Mouse (Mus musculus) liver, adult 2 months (tissue): Measurements from ENCODE around the gene Eva1c. TPM values are rescaled to one million over a fixed set of nuclear protein-coding genes. Genes with fewer than 3 reads are reported as not detected.

ENCODE experiments used
- DNase-seq: peaks from one replicate; pipeline ENCODE4 v3.0.0-alpha.2; 2011; ENCODE audit warnings: low read depth, low spot score; ENCODE audit errors: extremely low read depth
- H3K27ac ChIP-seq: fragments of 200-500 bp; replicated peaks from 2 replicates; pipeline ENCODE4 v1.5.1; 2012; ENCODE audit warnings: low read depth, mild to moderate bottlenecking, control low read depth, inconsistent platforms, low read length; ENCODE audit not compliant: insufficient read depth
- H3K27me3 ChIP-seq: fragments of 200-500 bp; 2 replicates; pipeline ENCODE4 v1.6.1; 2012; ENCODE audit warnings: mild to moderate bottlenecking, moderate library complexity, low read length, inconsistent platforms; ENCODE audit not compliant: control insufficient read depth, insufficient read depth
- H3K36me3 ChIP-seq: fragments of 200-500 bp; 2 replicates; pipeline ENCODE4 v1.6.1; 2012; ENCODE audit warnings: low read length, inconsistent platforms; ENCODE audit not compliant: control insufficient read depth, insufficient read depth
- H3K4me1 ChIP-seq: fragments of 200-500 bp; 2 replicates; pipeline ENCODE4 v1.6.1; 2011; ENCODE audit warnings: low read length; ENCODE audit not compliant: control insufficient read depth, insufficient read depth
- H3K4me3 ChIP-seq: fragments of 200-500 bp; 2 replicates; pipeline ENCODE4 v1.5.1; 2011; ENCODE audit warnings: low read depth, mild to moderate bottlenecking, control low read depth, low read length, moderate library complexity; ENCODE audit not compliant: insufficient read depth
- H3K79me2 ChIP-seq: fragments of 200-500 bp; 2 replicates; pipeline ENCODE4 v1.6.1; 2012; ENCODE audit warnings: inconsistent platforms, mild to moderate bottlenecking, low read length, moderate library complexity; ENCODE audit not compliant: control insufficient read depth, insufficient read depth
- H3K9ac ChIP-seq: fragments of 200-500 bp; 2 replicates; pipeline ENCODE4 v1.6.1; 2012; ENCODE audit warnings: low read depth, mild to moderate bottlenecking, control low read depth, inconsistent platforms, low read length
- CTCF ChIP-seq: fragments of 200-500 bp; IDR thresholded peaks from 2 replicates; pipeline ENCODE4 v1.5.1; 2011; ENCODE audit warnings: low read depth, low read length, control low read depth
- POLR2A ChIP-seq: fragments of 200-500 bp; IDR thresholded peaks from 2 replicates; pipeline ENCODE4 v1.6.1; 2011; ENCODE audit warnings: low read length, control low read depth; ENCODE audit not compliant: insufficient read depth; ENCODE audit errors: extremely low read depth
- WGBS: fragments of 180-500 bp; shearing (Covaris S2); methylation state at CpG from one replicate; pipeline ENCODE4 v1.1.7; 2018; 5-methylcytosine and 5-hydroxymethylcytosine counted together
- polyA plus RNA-seq: library from polyadenylated mRNA; depleted of rRNA; stranded (reverse); fragments of >200 nt; gene quantifications from 2 replicates; pipeline ENCODE4 v1.2.3, GENCODE M21; 2012; rRNA removed
- total RNA-seq: library from RNA; depleted of rRNA; stranded (reverse); fragments of >200 nt; gene quantifications from 2 replicates; pipeline ENCODE4 v1.2.3, GENCODE M21; 2014; rRNA removed

Eva1c gene
- total and polyA plus RNA-seq, 2 experiments: 0.37 to 0.38 TPM

DNA sequence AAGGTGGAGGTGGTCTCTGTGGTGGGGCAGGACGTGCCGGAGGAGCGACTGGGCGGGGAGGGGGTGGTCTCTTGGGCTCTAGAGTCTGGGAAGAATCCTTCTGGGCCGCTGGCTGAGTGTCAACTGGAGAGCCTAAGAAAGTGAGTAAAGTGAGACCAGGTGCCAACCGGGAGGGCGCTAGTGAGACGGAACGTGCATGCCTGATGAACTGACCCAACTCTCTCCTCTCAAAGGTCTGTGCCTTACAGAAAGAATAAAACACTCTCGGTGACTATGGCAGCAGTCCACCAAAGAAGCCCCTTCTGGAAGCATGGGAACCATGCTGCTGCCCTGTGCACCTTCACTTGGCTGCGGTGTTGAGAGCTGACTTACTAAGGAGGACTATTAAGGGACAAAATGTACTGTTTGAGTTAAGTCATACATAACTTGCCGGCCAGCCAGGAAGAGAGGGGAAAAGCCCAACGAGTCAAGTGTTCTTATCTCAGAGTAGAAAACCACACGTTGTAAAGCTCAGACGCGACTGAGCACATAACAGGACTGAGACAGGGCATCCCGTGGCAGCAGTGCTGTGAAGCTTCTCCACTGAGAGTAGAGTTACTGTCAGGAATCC lies 123.9 kb downstream of the Eva1c start:
- H3K36me3 ChIP-seq: peaks cover 32% of the 10 kb centered on the region; the same call in 1 of the 2 replicates
- H3K27me3 ChIP-seq: no peaks in the 10 kb centered on the region
- no peak overlapping the region for H3K9ac ChIP-seq
- no peak overlapping the region for H3K27ac ChIP-seq
- H3K79me2 ChIP-seq: no peaks in the 10 kb centered on the region
- DNase-seq: no peak
- TF ChIP-seq CTCF (no peak), POLR2A (no peak)
- 81% methylated on average over 17 of the region's 17 CpGs for WGBS
- no peaks in the 10 kb centered on the region for H3K4me1 ChIP-seq
- no peak overlapping the region for H3K4me3 ChIP-seq

DNA sequence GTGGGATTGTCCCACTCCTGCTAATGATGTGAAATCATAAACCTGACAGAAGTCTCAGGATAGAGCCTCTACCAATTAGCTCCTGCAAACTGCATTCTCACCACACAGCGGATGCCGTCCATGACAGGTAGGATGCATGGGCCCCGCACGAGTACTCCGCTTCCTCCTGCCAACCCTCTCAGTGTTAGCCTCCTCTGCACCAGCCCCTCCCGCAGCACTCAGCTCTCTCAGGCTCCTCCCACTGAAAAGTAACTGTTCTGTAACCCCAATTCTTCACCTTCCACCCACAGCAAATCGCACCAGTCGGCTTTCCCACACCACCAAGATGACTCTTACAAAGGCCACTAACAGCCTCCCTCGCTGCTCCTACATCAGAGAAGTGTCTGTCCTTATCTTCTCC lies 126.6 kb downstream of the Eva1c start:
- no peak overlapping the region for H3K4me3 ChIP-seq
- no peaks in the 10 kb centered on the region for H3K79me2 ChIP-seq
- H3K9ac ChIP-seq: no peak overlapping the region
- no peak for DNase-seq
- H3K27me3 ChIP-seq: no peaks in the 10 kb centered on the region
- 94% methylated on average over 9 of the region's 9 CpGs for WGBS
- no peak overlapping the region for H3K27ac ChIP-seq
- no peaks in the 10 kb centered on the region for H3K4me1 ChIP-seq
- H3K36me3 ChIP-seq: peaks cover 31% of the 10 kb centered on the region
- TF ChIP-seq CTCF: no peak
- no peak for TF ChIP-seq POLR2A

DNA sequence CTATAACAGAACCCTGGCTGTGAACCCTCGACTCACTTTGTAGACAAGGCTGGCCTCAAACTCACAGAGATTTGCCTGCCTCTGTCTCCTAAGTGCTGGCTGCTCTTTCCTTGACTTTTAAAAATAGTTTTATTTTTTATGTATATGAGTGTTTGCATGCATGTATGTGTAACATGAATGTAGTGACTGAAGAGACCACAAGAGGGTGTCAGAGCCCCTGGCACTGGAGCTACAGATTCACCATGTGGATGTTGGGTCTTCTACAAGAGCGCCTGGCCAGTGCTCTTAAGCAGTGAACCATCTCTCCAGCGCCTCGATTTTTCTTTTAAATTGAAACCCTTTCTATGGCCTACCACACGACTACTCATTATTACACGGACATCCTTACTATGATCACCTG lies 127.3 kb downstream of the Eva1c start:
- Histone ChIP-seq H3K4me3 (no peak overlapping the region), H3K36me3 (peaks cover 31% of the 10 kb centered on the region), H3K27ac (no peak overlapping the region), H3K4me1 (no peaks in the 10 kb centered on the region), H3K27me3 (no peaks in the 10 kb centered on the region), H3K9ac (no peak overlapping the region), H3K79me2 (no peaks in the 10 kb centered on the region)
- no peak for DNase-seq
- TF ChIP-seq POLR2A (no peak), CTCF (no peak)
- WGBS: 97% methylated on average over 6 of the region's 6 CpGs

Other genes with a start within 250 kb of the Eva1c start
- gene Mis18a, start 99.3 kb upstream of the Eva1c start, total RNA-seq: 4.2 and 4.3 TPM in 2 replicates
- gene Mis18a, start 99.3 kb upstream of the Eva1c start, polyA plus RNA-seq: 3.1 and 4.2 TPM in 2 replicates
- gene Mrap, start 88.5 kb upstream of the Eva1c start, total RNA-seq: 60.5 and 66.8 TPM in 2 replicates
- gene Mrap, start 88.5 kb upstream of the Eva1c start, polyA plus RNA-seq: 173 and 201 TPM in 2 replicates
- gene Urb1, start 16.3 kb upstream of the Eva1c start, total RNA-seq: 2.7 and 3.0 TPM in 2 replicates
- 1.5 and 1.9 TPM in 2 replicates for gene Urb1, start 16.3 kb upstream of the Eva1c start, polyA plus RNA-seq
- gene Cfap298, start 108.4 kb downstream of the Eva1c start, total RNA-seq: 10.8 and 14.0 TPM in 2 replicates
- 15.5 and 22.5 TPM in 2 replicates for gene Cfap298, start 108.4 kb downstream of the Eva1c start, polyA plus RNA-seq
- 7.5 and 8.1 TPM in 2 replicates for gene Synj1, start 184.6 kb downstream of the Eva1c start, total RNA-seq
- gene Synj1, start 184.6 kb downstream of the Eva1c start, polyA plus RNA-seq: 6.2 and 6.6 TPM in 2 replicates
- 24.1 and 26.1 TPM in 2 replicates for gene Paxbp1, start 217.8 kb downstream of the Eva1c start, total RNA-seq
- gene Paxbp1, start 217.8 kb downstream of the Eva1c start, polyA plus RNA-seq: 4.8 and 8.1 TPM in 2 replicates